Mouse (Mus musculus) bone marrow, adult 2 months (tissue): ENCODE measurements around the gene Syce2. TPM values are rescaled to one million over a fixed set of nuclear protein-coding genes. Genes with fewer than 3 reads are reported as not detected.

Experiments
- H3K27ac ChIP-seq: fragments of 200-500 bp; 2 replicates; pipeline ENCODE4 v1.5.1; 2012; ENCODE audit warnings: low read depth, mild to moderate bottlenecking, control low read depth, inconsistent platforms, low read length; ENCODE audit not compliant: control insufficient read depth, poor library complexity, insufficient read depth
- H3K4me1 ChIP-seq: fragments of 200-500 bp; 2 replicates; pipeline ENCODE4 v1.6.1; 2011; ENCODE audit warnings: low read length; ENCODE audit not compliant: control insufficient read depth, insufficient read depth
- H3K4me3 ChIP-seq: fragments of 200-500 bp; replicated peaks from 2 replicates; pipeline ENCODE3; 2011; ENCODE audit warnings: mild to moderate bottlenecking, low read depth, low read length, control low read depth; ENCODE audit not compliant: control insufficient read depth
- CTCF ChIP-seq: fragments of 200-500 bp; IDR thresholded peaks from 2 replicates; pipeline ENCODE4 v1.5.1; 2011; ENCODE audit warnings: low read length, control low read depth; ENCODE audit not compliant: control insufficient read depth, insufficient read depth
- POLR2A ChIP-seq: fragments of 200-500 bp; IDR thresholded peaks from 2 replicates; pipeline ENCODE4 v1.6.1; 2011; ENCODE audit warnings: low read depth, mild to moderate bottlenecking, control low read depth, low read length, borderline replicate concordance; ENCODE audit not compliant: control insufficient read depth
- WGBS: fragments of 180-500 bp; shearing (Covaris S2); methylation state at CpG from one replicate; pipeline ENCODE4 v1.1.7; 2018; 5-methylcytosine and 5-hydroxymethylcytosine counted together
- polyA plus RNA-seq: library from polyadenylated mRNA; stranded (reverse); fragments of >200 nt; gene quantifications from 2 replicates; pipeline ENCODE4 v1.2.4, GENCODE M21; 2011; ENCODE audit warnings: low replicate concordance; ENCODE audit not compliant: missing spikeins, insufficient read depth, insufficient read length

The Syce2 gene
- polyA plus RNA-seq, 1 experiment, result 36.7 TPM

DNA sequence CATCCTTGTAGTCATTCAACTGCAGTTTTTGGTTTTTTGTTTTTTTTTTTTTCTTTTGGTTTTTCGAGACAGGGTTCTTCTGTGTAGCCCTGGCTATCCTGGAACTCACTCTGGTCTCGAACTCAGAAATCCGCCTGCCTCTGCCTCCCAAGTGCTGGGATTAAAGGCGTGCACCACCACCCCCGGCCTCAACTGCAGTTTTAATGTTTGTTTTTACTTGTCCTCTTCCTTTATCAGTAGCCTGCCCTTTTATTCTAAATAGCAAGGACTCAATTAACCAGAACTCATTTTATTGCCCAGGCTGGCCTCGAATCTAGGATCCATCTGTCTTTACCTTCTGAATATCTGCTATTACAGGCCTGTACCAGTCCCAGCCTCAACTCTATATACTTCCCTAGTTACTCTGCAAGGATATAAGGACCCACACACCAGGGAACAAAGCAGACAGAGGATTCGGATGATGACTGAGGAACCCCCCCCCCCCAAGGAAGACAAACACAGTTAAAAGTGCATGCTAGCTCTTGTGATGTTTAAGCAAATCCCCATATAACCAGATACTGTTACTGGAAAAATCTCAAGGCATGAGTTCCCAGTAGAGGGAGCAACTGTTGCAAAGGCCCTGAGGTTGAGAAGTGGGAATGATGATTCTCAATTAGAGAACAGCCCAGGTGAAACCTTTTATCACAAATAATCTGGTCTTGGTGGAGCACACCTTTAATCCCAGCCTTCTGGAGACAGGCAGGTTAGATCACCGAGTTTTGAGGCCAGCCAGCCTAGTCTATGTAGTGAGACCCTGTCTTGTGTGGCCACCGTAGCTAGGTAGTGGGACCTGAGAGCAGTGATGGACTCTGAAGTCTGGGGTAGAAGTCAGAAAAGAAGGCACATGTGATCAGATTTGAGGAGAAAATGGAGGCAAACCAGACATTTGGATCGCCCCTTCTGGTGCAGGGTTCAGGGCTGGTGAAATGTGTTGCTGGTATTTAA lies 38.9 kb upstream of the Syce2 start:
- Histone ChIP-seq H3K4me3 (peak overlapping the region; percentile 100), H3K27ac (no peak overlapping the region; the same call in 1 of the 2 replicates), H3K4me1 (no peaks in the 10 kb centered on the region; the same call in 1 of the 2 replicates)
- WGBS, result 36% methylated on average over 10 of the region's 10 CpGs
- no peak for TF ChIP-seq POLR2A
- TF ChIP-seq CTCF, result no peak

DNA sequence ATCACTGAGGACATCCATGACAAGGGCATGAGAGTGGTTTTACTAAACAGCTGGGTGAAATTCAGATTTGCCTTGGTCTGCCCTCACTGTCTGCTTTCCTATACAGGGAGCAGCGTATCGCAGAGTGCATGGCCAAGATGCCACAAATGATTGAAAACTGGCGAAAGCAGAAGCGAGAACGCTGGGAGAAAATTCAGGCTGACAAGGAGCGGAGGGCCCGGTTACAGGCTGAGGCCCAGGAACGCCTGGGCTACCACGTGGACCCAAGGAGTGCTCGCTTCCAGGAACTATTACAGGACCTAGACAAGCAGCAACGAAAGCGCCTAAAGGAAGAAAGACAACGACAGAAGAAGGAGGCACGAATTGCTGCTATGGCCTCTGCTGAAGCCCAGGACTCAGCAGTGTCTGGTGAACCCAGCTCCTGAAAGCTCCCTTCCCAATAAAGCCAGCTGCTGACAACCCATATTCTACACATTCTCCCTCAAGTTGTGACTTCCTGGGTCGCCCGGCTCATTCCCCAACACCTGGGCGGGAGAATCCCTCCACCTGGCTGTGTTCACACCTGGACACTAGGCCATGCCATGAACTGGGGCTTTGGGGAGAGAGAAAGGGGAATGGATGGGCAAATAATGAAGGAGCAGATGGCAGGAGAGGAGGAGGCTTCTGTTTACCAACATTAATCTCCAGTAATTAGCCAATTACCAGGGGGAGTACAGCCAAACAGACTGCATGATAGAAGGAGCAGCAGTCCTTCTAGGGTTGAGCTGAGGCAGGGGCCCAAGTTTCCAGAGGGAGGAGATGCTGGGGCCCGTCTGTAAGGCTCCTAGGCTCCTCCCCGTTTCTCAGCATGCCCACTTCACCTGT lies 37.7 kb upstream of the Syce2 start:
- no peak overlapping the region for H3K4me3 ChIP-seq
- TF ChIP-seq POLR2A, result no peak
- TF ChIP-seq CTCF, result no peak
- no peaks in the 10 kb centered on the region; the same call in 1 of the 2 replicates for H3K4me1 ChIP-seq
- H3K27ac ChIP-seq, result no peak overlapping the region
- 83% methylated on average over 19 of the region's 19 CpGs for WGBS

DNA sequence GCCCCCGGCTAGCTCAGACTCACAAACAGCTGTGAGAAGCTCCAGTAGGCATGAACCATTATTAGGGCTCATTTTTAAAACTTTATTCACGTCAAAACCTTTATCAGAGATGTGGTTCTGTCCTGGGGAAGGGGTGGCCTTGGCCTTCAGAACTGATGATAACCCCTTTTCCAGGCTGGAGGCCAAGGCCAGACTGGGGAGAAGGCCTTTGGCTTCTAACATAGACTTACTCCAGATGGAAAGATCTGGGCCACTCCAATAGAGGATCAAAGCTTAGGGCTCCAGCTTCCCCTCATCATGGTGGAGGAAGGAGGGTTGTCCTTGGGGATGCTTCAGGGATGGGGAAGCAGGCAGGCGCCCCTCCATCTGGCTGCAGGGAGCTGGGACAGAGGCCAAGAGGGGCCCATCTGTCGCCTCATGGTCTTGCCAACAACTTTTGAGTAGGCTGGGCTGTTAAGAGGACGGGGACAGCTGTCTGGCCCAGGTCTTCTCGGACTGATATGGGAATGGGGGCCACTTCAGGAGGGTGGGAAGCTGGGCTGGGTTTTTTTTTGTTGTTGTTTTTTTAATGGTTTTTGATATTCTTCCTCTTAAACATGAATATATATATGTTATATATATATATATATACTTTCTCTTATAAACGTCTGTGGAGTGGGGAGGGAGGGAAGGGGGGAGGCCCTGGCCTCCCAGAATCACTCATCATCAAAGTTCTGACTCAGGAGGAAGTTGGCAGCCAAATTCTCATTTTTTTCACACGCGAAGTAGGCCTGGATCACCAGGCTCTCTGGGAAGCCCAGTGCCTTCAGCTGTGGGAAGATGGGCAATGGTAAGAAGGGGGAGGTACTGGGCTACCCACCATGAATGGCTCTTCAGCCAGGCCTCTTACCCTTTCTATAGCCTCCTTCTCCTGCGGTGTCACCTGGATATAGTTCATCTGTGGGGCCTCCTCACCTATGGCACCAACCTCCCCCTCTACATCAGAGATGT lies 36.8 kb upstream of the Syce2 start:
- no peak overlapping the region for H3K4me3 ChIP-seq
- 0 out of 2 replicates have a peak overlapping the region, but pooled peaks have one; percentile 12 for H3K27ac ChIP-seq
- H3K4me1 ChIP-seq, result no peaks in the 10 kb centered on the region; the same call in 1 of the 2 replicates
- WGBS, result 61% methylated on average over 10 of the region's 10 CpGs
- TF ChIP-seq POLR2A (no peak), CTCF (no peak)

DNA sequence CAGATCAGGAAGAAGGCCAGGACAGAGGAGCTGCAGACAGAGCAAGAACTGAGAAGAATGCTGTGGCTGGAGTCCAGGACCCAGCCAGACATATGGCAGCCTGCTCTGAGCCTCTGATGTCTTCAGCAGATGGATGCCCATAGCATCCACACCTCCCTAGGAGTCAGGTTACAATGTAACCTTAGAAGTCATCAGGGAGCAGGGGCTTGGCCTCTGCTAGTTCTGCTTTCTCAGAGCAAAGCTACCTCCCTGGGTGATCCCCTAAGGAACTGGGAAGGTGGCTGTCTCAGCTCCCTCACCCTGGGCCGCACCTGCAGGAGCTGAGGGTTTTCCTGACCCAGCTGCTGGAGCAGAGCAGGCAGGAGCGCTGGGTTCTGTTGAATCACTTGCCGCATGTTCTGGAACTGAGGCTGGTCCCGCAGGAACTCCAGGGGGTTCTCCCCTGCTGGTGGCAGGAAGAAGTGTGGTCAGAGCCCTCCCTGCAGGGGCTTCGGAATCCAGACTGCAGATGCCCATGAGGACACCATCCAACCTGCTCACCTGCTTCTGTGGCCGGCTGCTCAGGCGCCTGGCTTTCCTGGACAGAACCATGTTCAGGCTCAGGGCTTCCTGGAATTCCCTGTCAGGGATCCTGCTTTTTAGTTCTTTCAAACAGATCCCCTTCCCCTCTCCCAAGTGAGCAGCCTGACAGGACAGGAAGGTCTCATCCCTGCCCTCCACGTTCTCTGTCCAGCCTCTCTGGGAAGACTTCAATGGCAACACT lies 34.6 kb upstream of the Syce2 start:
- WGBS, result 84% methylated on average over 8 of the region's 8 CpGs
- peak overlapping the region; percentile 83 for H3K27ac ChIP-seq
- no peaks in the 10 kb centered on the region; the same call in 1 of the 2 replicates for H3K4me1 ChIP-seq
- peak overlapping the region; percentile 79 for H3K4me3 ChIP-seq
- no peak; the same call in 1 of the 2 replicates for TF ChIP-seq CTCF
- no peak for TF ChIP-seq POLR2A

DNA sequence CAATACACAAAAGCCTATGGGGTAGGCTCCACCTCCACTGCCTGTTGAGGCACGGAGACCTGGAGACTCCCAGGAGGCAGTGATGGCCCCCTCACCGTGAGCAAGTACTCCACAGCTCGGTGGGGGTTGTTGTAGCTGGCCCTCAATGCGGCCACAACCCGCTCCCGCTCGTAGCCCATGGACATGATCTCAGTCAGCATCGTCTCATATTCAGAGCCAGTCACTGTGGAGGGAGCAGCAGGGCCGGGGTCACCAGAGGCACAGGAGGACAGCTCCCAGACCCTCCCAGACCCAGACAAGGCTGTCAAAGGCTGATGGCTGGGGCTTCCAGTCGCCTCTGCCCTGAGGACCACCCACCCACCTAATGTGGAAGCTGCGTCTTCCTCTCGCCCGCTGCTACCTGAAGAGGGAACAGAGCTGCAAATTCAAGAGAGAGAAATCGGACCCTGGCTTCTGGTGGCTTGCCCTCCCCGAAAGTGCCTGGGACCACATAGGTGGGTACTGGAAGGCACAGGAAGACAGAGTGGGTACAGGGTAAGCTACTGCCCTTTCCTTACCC lies 33.9 kb upstream of the Syce2 start:
- peak overlapping the region; percentile 83 for H3K27ac ChIP-seq
- TF ChIP-seq POLR2A (no peak), CTCF (no peak; the same call in 1 of the 2 replicates)
- H3K4me3 ChIP-seq, result peak overlapping the region; percentile 79
- H3K4me1 ChIP-seq, result no peaks in the 10 kb centered on the region; the same call in 1 of the 2 replicates
- 83% methylated on average over 15 of the region's 15 CpGs for WGBS

DNA sequence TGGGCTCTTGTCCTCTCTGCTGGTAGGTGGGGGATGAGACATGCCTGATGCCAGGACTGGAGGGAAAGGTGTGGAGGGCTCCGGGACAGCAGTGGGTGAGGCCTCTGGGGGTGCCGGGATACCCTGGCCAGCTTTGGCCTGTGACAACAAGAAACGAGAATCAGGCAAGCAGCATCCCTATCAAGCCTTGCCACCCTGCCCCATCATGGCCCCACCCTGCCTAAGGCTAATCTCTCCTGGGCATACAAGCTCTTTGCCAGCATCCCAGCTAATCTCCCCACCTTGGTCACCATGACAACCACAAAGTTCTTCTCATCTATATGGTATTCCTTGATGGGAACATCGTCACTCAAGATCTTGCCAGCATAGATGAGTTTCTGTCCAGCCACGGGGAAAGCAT lies 33.4 kb upstream of the Syce2 start:
- TF ChIP-seq POLR2A (peak; percentile 83; the same call in 1 of the 2 replicates), CTCF (no peak)
- Histone ChIP-seq H3K27ac (peak overlapping the region; percentile 83), H3K4me1 (no peaks in the 10 kb centered on the region), H3K4me3 (peak overlapping the region; percentile 79)
- 54% methylated on average over 5 of the region's 5 CpGs for WGBS
